Mouse (Mus musculus): ENCODE data around the gene Phkg1.

DNA sequence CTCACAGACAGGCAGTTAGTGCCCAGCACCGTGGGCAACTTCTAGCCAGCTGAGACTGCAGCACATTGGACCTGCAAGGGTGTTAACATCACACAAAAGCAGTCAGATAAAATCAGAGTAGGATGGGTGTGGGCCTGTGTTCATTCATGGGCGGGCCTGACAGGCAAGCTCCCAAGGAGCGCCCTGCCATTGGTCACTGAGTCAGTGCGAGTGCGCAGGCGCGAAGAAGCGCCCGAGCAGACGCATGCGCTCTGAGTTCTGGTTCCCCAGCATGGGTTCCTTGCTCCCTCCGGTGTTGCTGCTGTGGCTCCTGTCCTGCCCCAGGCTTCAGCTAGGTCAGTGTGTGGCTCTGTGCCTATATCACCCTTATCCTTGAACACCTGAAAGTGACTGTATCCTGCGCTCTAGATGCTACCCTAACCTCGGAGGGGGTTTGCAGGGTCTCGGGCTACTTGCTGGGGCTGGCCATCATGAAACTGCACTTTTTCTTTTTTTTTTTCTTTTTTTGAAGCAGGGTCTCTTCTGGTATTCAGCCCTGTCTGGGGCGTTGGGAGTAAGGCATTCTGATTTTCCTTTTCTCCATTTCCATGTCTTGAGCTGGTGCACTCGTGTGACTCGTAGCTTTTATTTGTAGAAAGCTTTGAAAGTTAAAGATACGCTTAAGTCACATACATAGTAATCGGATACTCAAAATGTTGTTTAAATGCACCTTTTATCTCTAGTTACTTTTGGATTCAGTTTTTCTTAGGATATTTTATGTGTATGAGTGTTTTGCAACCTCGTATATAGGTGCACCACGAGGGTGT is 51.4 kb downstream of the Phkg1 start, which contains the start of gene Sumf2:
- TF ChIP-seq CTCF (IDR thresholded peaks at IDR 0.05; ENCODE audit: low read depth) = 0 out of 2 replicates have a peak, but pooled peaks have one; percentile 14
- no peak for TF ChIP-seq EP300 (optimal IDR thresholded peaks at IDR 0.05)

Measured in stomach, postnatal 0 days (tissue).